Mouse (Mus musculus): Measurements from ENCODE around the gene Tmem60. TPM values are rescaled to one million over a fixed set of nuclear protein-coding genes. Genes with fewer than 3 reads are reported as not detected.

Gene Tmem60
- polyA plus RNA-seq, 1 experiment from 2014 or later = 53.9 TPM

DNA sequence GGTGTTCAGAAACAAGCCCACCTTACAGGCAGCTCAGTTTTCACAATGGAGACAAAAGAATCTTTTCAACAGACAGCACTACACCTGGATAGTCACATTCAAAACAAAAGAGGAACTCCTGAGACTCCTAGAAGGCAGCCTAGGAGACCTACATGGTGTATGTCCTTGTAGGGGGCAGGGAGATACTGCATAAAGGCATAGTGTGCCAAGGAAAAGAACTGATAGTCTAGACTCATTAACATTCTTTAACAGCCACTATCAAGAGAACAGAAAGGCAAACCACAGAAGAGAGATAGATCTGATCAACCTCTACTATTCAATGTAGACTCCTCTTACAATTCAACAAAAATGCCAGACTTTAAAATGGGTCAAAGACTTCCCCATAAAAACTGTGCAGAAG lies 48.4 kb downstream of the Tmem60 start:
- Histone ChIP-seq H3K9me3 (ENCODE audit: low read length) (no peaks in the 10 kb centered on the region), H3K4me2 (replicated peaks; ENCODE audit: low read depth, low read length) (no peak overlapping the region), H3K4me1 (ENCODE audit: insufficient read depth, low read length) (peaks cover 9% of the 10 kb centered on the region; the same call in 1 of the 2 replicates), H3K27me3 (ENCODE audit: insufficient read depth, low read length) (no peaks in the 10 kb centered on the region), H3K27ac (ENCODE audit: low read length) (no peak overlapping the region), H3K9ac (replicated peaks; ENCODE audit: low read length) (no peak overlapping the region), H3K4me3 (ENCODE audit: low read length) (no peak overlapping the region), H3K36me3 (ENCODE audit: insufficient read depth, low read length) (no peaks in the 10 kb centered on the region)
- ATAC-seq (ENCODE audit: low FRiP score, low TSS enrichment) = no peak

DNA sequence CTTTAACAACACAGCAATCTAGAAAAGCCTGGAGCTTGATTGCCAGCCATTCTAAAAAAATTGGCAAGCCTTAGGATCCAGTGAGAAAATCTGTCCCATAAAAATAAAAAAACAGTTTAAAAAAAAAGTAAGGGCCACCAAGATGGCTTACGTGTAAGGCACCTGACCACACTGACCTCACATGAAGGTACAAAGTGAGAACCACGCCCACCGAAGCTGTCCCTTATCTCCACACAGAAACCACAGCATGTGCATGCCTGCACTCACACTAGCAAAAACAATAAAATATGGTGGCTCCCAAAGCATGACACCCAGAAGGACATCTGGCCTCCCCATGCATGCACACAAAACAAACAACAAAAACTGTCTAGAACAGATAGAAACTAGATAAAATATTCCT lies 49.3 kb downstream of the Tmem60 start:
- Histone ChIP-seq H3K27ac (ENCODE audit: low read length) (no peak overlapping the region), H3K9ac (replicated peaks; ENCODE audit: low read length) (no peak overlapping the region), H3K27me3 (ENCODE audit: insufficient read depth, low read length) (no peaks in the 10 kb centered on the region), H3K4me2 (replicated peaks; ENCODE audit: low read depth, low read length) (no peak overlapping the region), H3K36me3 (ENCODE audit: insufficient read depth, low read length) (no peaks in the 10 kb centered on the region), H3K9me3 (ENCODE audit: low read length) (no peaks in the 10 kb centered on the region), H3K4me3 (ENCODE audit: low read length) (no peak overlapping the region), H3K4me1 (ENCODE audit: insufficient read depth, low read length) (peaks cover 9% of the 10 kb centered on the region; the same call in 1 of the 2 replicates)
- WGBS = 86% methylated on average over 3 of the region's 3 CpGs
- ATAC-seq (ENCODE audit: low FRiP score, low TSS enrichment) = no peak

DNA sequence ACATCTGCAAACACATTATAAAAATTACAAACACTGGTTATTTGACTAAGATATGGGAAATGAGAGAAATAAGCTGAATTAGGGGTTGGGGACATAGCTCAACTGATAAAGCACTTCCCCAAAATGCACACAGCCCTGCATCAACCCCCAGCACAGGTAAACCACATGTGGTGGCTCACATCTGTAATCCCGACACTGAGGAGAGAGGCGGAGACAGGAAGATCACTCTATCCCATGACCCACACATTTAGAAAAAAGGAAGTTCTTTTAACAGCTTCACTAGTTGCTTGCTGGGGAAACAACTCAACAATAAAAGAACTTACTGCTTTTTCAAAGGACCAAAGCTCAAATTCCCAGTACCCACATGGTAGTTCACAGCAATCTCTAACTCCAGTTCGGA lies 50.6 kb downstream of the Tmem60 start:
- Histone ChIP-seq H3K4me2 (replicated peaks; ENCODE audit: low read depth, low read length) (no peak overlapping the region), H3K4me1 (ENCODE audit: insufficient read depth, low read length) (peaks cover 9% of the 10 kb centered on the region; the same call in 1 of the 2 replicates), H3K27ac (ENCODE audit: low read length) (no peak overlapping the region), H3K4me3 (ENCODE audit: low read length) (no peak overlapping the region), H3K27me3 (ENCODE audit: insufficient read depth, low read length) (no peaks in the 10 kb centered on the region), H3K36me3 (ENCODE audit: insufficient read depth, low read length) (no peaks in the 10 kb centered on the region), H3K9ac (replicated peaks; ENCODE audit: low read length) (no peak overlapping the region), H3K9me3 (ENCODE audit: low read length) (no peaks in the 10 kb centered on the region)
- WGBS = 91% methylated on average over 3 of the region's 3 CpGs
- ATAC-seq (ENCODE audit: low FRiP score, low TSS enrichment) = no peak

DNA sequence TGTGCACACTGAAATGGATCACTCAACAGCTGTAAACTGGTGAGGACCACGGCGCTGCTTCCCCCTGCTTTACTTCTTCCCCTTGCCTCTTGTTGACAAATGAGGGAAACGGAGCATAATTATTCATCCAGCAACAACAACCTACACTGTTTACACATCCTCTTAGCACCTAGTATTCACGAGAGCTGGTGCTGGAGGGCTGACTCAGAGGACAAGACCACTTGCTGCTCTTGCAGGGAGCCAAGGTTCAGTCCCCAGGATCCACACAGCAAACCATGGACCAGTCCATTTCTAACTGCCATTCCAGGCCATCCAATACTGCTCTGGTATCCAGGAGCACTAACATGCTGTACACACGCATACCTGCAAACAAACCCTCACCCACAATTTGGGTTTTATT lies 53.9 kb downstream of the Tmem60 start:
- H3K36me3 ChIP-seq (ENCODE audit: insufficient read depth, low read length) = no peaks in the 10 kb centered on the region
- ATAC-seq (ENCODE audit: low FRiP score, low TSS enrichment) = no peak

More for the DNA sequence above, 53.9 kb downstream of the Tmem60 start:
- H3K9me3 ChIP-seq (ENCODE audit: low read length) = no peaks in the 10 kb centered on the region
- WGBS = 38% methylated on average over 5 of the region's 5 CpGs
- H3K27ac ChIP-seq (ENCODE audit: low read length) = no peak overlapping the region
- H3K4me3 ChIP-seq (ENCODE audit: low read length) = no peak overlapping the region
- peaks cover 11% of the 10 kb centered on the region for H3K4me1 ChIP-seq (ENCODE audit: insufficient read depth, low read length)
- no peaks in the 10 kb centered on the region for H3K27me3 ChIP-seq (ENCODE audit: insufficient read depth, low read length)
- H3K9ac ChIP-seq (replicated peaks; ENCODE audit: low read length) = no peak overlapping the region
- no peak overlapping the region for H3K4me2 ChIP-seq (replicated peaks; ENCODE audit: low read depth, low read length)

Other genes with a start within 250 kb of the Tmem60 start
- gene Phtf2, start 67 bp upstream of the Tmem60 start, polyA plus RNA-seq (2015; fragmentation: Nextera tagmentation; extraction: Ambion mirVana) = 15.8 and 16.9 TPM in 2 replicates
- gene Rsbn1l, start 74.2 kb downstream of the Tmem60 start, polyA plus RNA-seq (2015; fragmentation: Nextera tagmentation; extraction: Ambion mirVana) = 4.5 and 5.6 TPM in 2 replicates
- gene Ptpn12, start 173.7 kb downstream of the Tmem60 start, polyA plus RNA-seq (2015; fragmentation: Nextera tagmentation; extraction: Ambion mirVana) = 23.0 and 25.1 TPM in 2 replicates